Mouse (Mus musculus): ENCODE measurements around the gene Plac1. TPM values are rescaled to one million over a fixed set of nuclear protein-coding genes. Genes with fewer than 3 reads are reported as not detected.

Gene Plac1
- polyA plus RNA-seq, 1 experiment from 2014 or later, result 9.8 TPM

GRCm38 (mm10) chrX:53050353-53050752 lies 189.6 kb downstream of the Plac1 start:
- peak; percentile 69 for DNase-seq (ENCODE audit: low spot score)
- Histone ChIP-seq H3K4me2 (ENCODE audit: low read depth, severe bottlenecking) (peak overlapping the region; percentile 33; the same call in 1 of the 2 replicates), H3K36me3 (ENCODE audit: control insufficient read depth, insufficient read depth, low read length) (no peaks in the 10 kb centered on the region), H3K9ac (ENCODE audit: low read length) (no peak overlapping the region), H3K4me3 (ENCODE audit: low read depth, low read length) (no peak overlapping the region), H3K27ac (replicated peaks; ENCODE audit: low read depth, low read length) (peak overlapping the region; percentile 48; the same call in 1 of the 2 replicates), H3K9me3 (ENCODE audit: control insufficient read depth, low read length) (no peaks in the 10 kb centered on the region), H3K4me1 (ENCODE audit: control insufficient read depth, insufficient read depth, low read length) (no peaks in the 10 kb centered on the region), H3K27me3 (ENCODE audit: control insufficient read depth, insufficient read depth, low read length) (no peaks in the 10 kb centered on the region)
- 0 out of 2 replicates have a peak, but pooled peaks have one; percentile 32 for ATAC-seq (ENCODE audit: insufficient number of reproducible peaks, low FRiP score, low TSS enrichment, low read depth)
- 13% methylated on average over 7 of the region's 9 CpGs for WGBS

GRCm38 (mm10) chrX:53049196-53049595 lies 190.7 kb downstream of the Plac1 start:
- H3K4me2 ChIP-seq (ENCODE audit: low read depth, severe bottlenecking), result no peak overlapping the region
- H3K4me3 ChIP-seq (ENCODE audit: low read depth, low read length), result no peak overlapping the region
- DNase-seq (ENCODE audit: low spot score), result no peak
- no peaks in the 10 kb centered on the region for H3K27me3 ChIP-seq (ENCODE audit: control insufficient read depth, insufficient read depth, low read length)
- H3K9me3 ChIP-seq (ENCODE audit: control insufficient read depth, low read length), result no peaks in the 10 kb centered on the region
- H3K9ac ChIP-seq (ENCODE audit: low read length), result no peak overlapping the region
- H3K27ac ChIP-seq (replicated peaks; ENCODE audit: low read depth, low read length), result no peak overlapping the region
- peaks cover 3% of the 10 kb centered on the region; the same call in 1 of the 2 replicates for H3K4me1 ChIP-seq (ENCODE audit: control insufficient read depth, insufficient read depth, low read length)
- 26% methylated on average over 4 of the region's 4 CpGs for WGBS
- H3K36me3 ChIP-seq (ENCODE audit: control insufficient read depth, insufficient read depth, low read length), result no peaks in the 10 kb centered on the region
- ATAC-seq (ENCODE audit: insufficient number of reproducible peaks, low FRiP score, low TSS enrichment, low read depth), result no peak

- 47% methylated on average over 2 of the region's 2 CpGs for WGBS
- DNase-seq (ENCODE audit: low spot score), result no peak
- peaks cover 3% of the 10 kb centered on the region; the same call in 1 of the 2 replicates for H3K4me1 ChIP-seq (ENCODE audit: control insufficient read depth, insufficient read depth, low read length)
Observed at GRCm38 (mm10) chrX:53046911-53047310, 193.0 kb downstream of the Plac1 start.

GRCm38 (mm10) chrX:53046033-53046432 lies 193.9 kb downstream of the Plac1 start:
- Histone ChIP-seq H3K4me1 (ENCODE audit: control insufficient read depth, insufficient read depth, low read length) (peaks cover 3% of the 10 kb centered on the region; the same call in 1 of the 2 replicates), H3K36me3 (ENCODE audit: control insufficient read depth, insufficient read depth, low read length) (no peaks in the 10 kb centered on the region), H3K9ac (ENCODE audit: low read length) (no peak overlapping the region), H3K9me3 (ENCODE audit: control insufficient read depth, low read length) (no peaks in the 10 kb centered on the region), H3K4me3 (ENCODE audit: low read depth, low read length) (no peak overlapping the region), H3K27me3 (ENCODE audit: control insufficient read depth, insufficient read depth, low read length) (no peaks in the 10 kb centered on the region), H3K4me2 (ENCODE audit: low read depth, severe bottlenecking) (no peak overlapping the region), H3K27ac (replicated peaks; ENCODE audit: low read depth, low read length) (no peak overlapping the region)
- no peak for ATAC-seq (ENCODE audit: insufficient number of reproducible peaks, low FRiP score, low TSS enrichment, low read depth)
- no peak for DNase-seq (ENCODE audit: low spot score)
- 77% methylated on average over 4 of the region's 4 CpGs for WGBS

More at GRCm38 (mm10) chrX:53046911-53047310, 193.0 kb downstream of the Plac1 start:
- H3K4me3 ChIP-seq (ENCODE audit: low read depth, low read length), result no peak overlapping the region
- no peaks in the 10 kb centered on the region for H3K9me3 ChIP-seq (ENCODE audit: control insufficient read depth, low read length)
- no peak overlapping the region for H3K27ac ChIP-seq (replicated peaks; ENCODE audit: low read depth, low read length)
- no peak overlapping the region for H3K4me2 ChIP-seq (ENCODE audit: low read depth, severe bottlenecking)
- no peaks in the 10 kb centered on the region for H3K27me3 ChIP-seq (ENCODE audit: control insufficient read depth, insufficient read depth, low read length)
- ATAC-seq (ENCODE audit: insufficient number of reproducible peaks, low FRiP score, low TSS enrichment, low read depth), result no peak
- no peaks in the 10 kb centered on the region for H3K36me3 ChIP-seq (ENCODE audit: control insufficient read depth, insufficient read depth, low read length)
- no peak overlapping the region for H3K9ac ChIP-seq (ENCODE audit: low read length)

- Histone ChIP-seq H3K27ac (replicated peaks; ENCODE audit: low read depth, low read length) (no peak overlapping the region), H3K4me2 (ENCODE audit: low read depth, severe bottlenecking) (no peak overlapping the region), H3K36me3 (ENCODE audit: control insufficient read depth, insufficient read depth, low read length) (no peaks in the 10 kb centered on the region), H3K4me1 (ENCODE audit: control insufficient read depth, insufficient read depth, low read length) (peaks cover 3% of the 10 kb centered on the region; the same call in 1 of the 2 replicates), H3K27me3 (ENCODE audit: control insufficient read depth, insufficient read depth, low read length) (no peaks in the 10 kb centered on the region), H3K9ac (ENCODE audit: low read length) (no peak overlapping the region), H3K9me3 (ENCODE audit: control insufficient read depth, low read length) (no peaks in the 10 kb centered on the region), H3K4me3 (ENCODE audit: low read depth, low read length) (no peak overlapping the region)
- whole genome bisulfite sequencing, result 34% methylated on average over 10 of the region's 10 CpGs
- ATAC-seq (ENCODE audit: insufficient number of reproducible peaks, low FRiP score, low TSS enrichment, low read depth) (no peak), DNase-seq (ENCODE audit: low spot score) (no peak)
Observed at GRCm38 (mm10) chrX:53045187-53045903, 194.6 kb downstream of the Plac1 start.

GRCm38 (mm10) chrX:53041006-53041405 lies 198.9 kb downstream of the Plac1 start:
- WGBS, result 86% methylated on average over 6 of the region's 6 CpGs
- no peak overlapping the region for H3K4me2 ChIP-seq (ENCODE audit: low read depth, severe bottlenecking)
- H3K27me3 ChIP-seq (ENCODE audit: control insufficient read depth, insufficient read depth, low read length), result no peaks in the 10 kb centered on the region
- no peaks in the 10 kb centered on the region for H3K9me3 ChIP-seq (ENCODE audit: control insufficient read depth, low read length)
- H3K4me3 ChIP-seq (ENCODE audit: low read depth, low read length), result no peak overlapping the region
- no peak for DNase-seq (ENCODE audit: low spot score)
- no peak overlapping the region for H3K9ac ChIP-seq (ENCODE audit: low read length)
- no peak for ATAC-seq (ENCODE audit: insufficient number of reproducible peaks, low FRiP score, low TSS enrichment, low read depth)
- H3K4me1 ChIP-seq (ENCODE audit: control insufficient read depth, insufficient read depth, low read length), result peaks cover 3% of the 10 kb centered on the region; the same call in 1 of the 2 replicates
- H3K27ac ChIP-seq (replicated peaks; ENCODE audit: low read depth, low read length), result no peak overlapping the region
- H3K36me3 ChIP-seq (ENCODE audit: control insufficient read depth, insufficient read depth, low read length), result no peaks in the 10 kb centered on the region

GRCm38 (mm10) chrX:53040138-53040537 lies 199.8 kb downstream of the Plac1 start:
- H3K9me3 ChIP-seq (ENCODE audit: control insufficient read depth, low read length), result no peaks in the 10 kb centered on the region
- H3K4me3 ChIP-seq (ENCODE audit: low read depth, low read length), result no peak overlapping the region
- no peak overlapping the region for H3K9ac ChIP-seq (ENCODE audit: low read length)
- no peak overlapping the region for H3K4me2 ChIP-seq (ENCODE audit: low read depth, severe bottlenecking)
- peaks cover 1% of the 10 kb centered on the region; the same call in 1 of the 2 replicates for H3K4me1 ChIP-seq (ENCODE audit: control insufficient read depth, insufficient read depth, low read length)
- WGBS, result 84% methylated on average over 6 of the region's 6 CpGs
- H3K36me3 ChIP-seq (ENCODE audit: control insufficient read depth, insufficient read depth, low read length), result no peaks in the 10 kb centered on the region
- H3K27me3 ChIP-seq (ENCODE audit: control insufficient read depth, insufficient read depth, low read length), result no peaks in the 10 kb centered on the region
- ATAC-seq (ENCODE audit: insufficient number of reproducible peaks, low FRiP score, low TSS enrichment, low read depth), result no peak
- H3K27ac ChIP-seq (replicated peaks; ENCODE audit: low read depth, low read length), result no peak overlapping the region; the same call in 1 of the 2 replicates
- no peak for DNase-seq (ENCODE audit: low spot score)

GRCm38 (mm10) chrX:53039651-53040050 lies 200.3 kb downstream of the Plac1 start:
- 35% methylated on average over 5 of the region's 5 CpGs for WGBS
- H3K4me2 ChIP-seq (ENCODE audit: low read depth, severe bottlenecking), result no peak overlapping the region
- H3K4me1 ChIP-seq (ENCODE audit: control insufficient read depth, insufficient read depth, low read length), result no peaks in the 10 kb centered on the region
- H3K4me3 ChIP-seq (ENCODE audit: low read depth, low read length), result no peak overlapping the region
- H3K36me3 ChIP-seq (ENCODE audit: control insufficient read depth, insufficient read depth, low read length), result no peaks in the 10 kb centered on the region
- no peak overlapping the region for H3K9ac ChIP-seq (ENCODE audit: low read length)
- DNase-seq (ENCODE audit: low spot score), result no peak
- ATAC-seq (ENCODE audit: insufficient number of reproducible peaks, low FRiP score, low TSS enrichment, low read depth), result no peak
- H3K27ac ChIP-seq (replicated peaks; ENCODE audit: low read depth, low read length), result peak overlapping the region; percentile 51; the same call in 1 of the 2 replicates
- H3K27me3 ChIP-seq (ENCODE audit: control insufficient read depth, insufficient read depth, low read length), result no peaks in the 10 kb centered on the region
- no peaks in the 10 kb centered on the region for H3K9me3 ChIP-seq (ENCODE audit: control insufficient read depth, low read length)

All from limb, embryonic 11.5 days (tissue).